Mouse (Mus musculus) liver, postnatal 0 days (tissue): ENCODE measurements at regions not wholly inside any gene's neighbourhood (a gene's known extent, or its start where the extent isn't known, plus 50 kb on each side); places are given as distances from the start of the nearest gene placed in this dataset.

Experiments used
- CTCF ChIP-seq: sonication (generic); IDR thresholded peaks from 2 replicates; pipeline ENCODE4 v1.5.1; 2016; ENCODE audit warnings: antibody characterized with exemption, low read depth
- EP300 ChIP-seq: IDR thresholded peaks from 2 replicates; pipeline ENCODE4 v1.6.1; 2016; ENCODE audit warnings: antibody characterized with exemption, low read depth, mild to moderate bottlenecking

- TF ChIP-seq CTCF (no peak), EP300 (no peak)
These were observed 88.2 kb upstream of the Slc45a1 start for GRCm38 (mm10) chr4:150740167-150740566.
